Mouse (Mus musculus): ENCODE results near the gene Neu3. TPM values are rescaled to one million over a fixed set of nuclear protein-coding genes. Genes with fewer than 3 reads are reported as not detected.

The Neu3 gene
- total RNA-seq (2012; rRNA removed) (3.0 and 3.1 TPM in 2 replicates), polyA plus RNA-seq (2012; ENCODE audit: insufficient read depth in 1 of 2, insufficient read length in 2 of 2, low read depth in 1 of 2, low replicate concordance in 2 of 2, missing spikeins in 1 of 2) (1 to 10 TPM in 1 of 2 experiments, not detected in 1; 3.5 TPM)

GRCm38 (mm10) chr7:99828083-99828570 is at the start of gene Neu3:
Neu3 (minus strand) TSS chr7:99828417.
- H3K27ac ChIP-seq (ENCODE audit: control insufficient read depth, low read depth, low read length) = peak within 1 kb of the TSS; percentile 53
- peaks cover 19 to 33% of the 10 kb centered on the region in 2 experiments for H3K4me1 ChIP-seq (ENCODE audit: control insufficient read depth in 1 of 2, insufficient read depth in 2 of 2, low read length in 2 of 2)
- no peaks in the 10 kb centered on the region; the same call in 1 of the 2 replicates for H3K79me2 ChIP-seq (ENCODE audit: control insufficient read depth, insufficient read depth, low read length, poor library complexity)
- DNase-seq (ENCODE audit: low read depth, low spot score) = peak; percentile 95
- no peaks in the 10 kb centered on the region for H3K9me3 ChIP-seq (replicated peaks; ENCODE audit: insufficient read depth, low read length)
- H3K36me3 ChIP-seq (ENCODE audit: control insufficient read depth in 1 of 2, insufficient read depth in 2 of 2, low read length in 2 of 2) = peaks cover 0 to 29% of the 10 kb centered on the region in 2 experiments; a peak in 2 of 4 replicates
- peak within 1 kb of the TSS; percentile 74 for H3K9ac ChIP-seq (ENCODE audit: control insufficient read depth, low read depth, low read length, poor library complexity, severe bottlenecking)
- H3K27me3 ChIP-seq (ENCODE audit: control insufficient read depth in 1 of 2, insufficient read depth in 2 of 2, low read length in 2 of 2) = no peaks in the 10 kb centered on the region
- peak within 1 kb of the TSS; percentile 72 to 75 for H3K4me3 ChIP-seq (ENCODE audit: control insufficient read depth in 1 of 2, insufficient read depth in 1 of 2, low read depth in 2 of 2, low read length in 2 of 2)
- TF ChIP-seq ZKSCAN1 (IDR thresholded peaks at IDR 0.05; ENCODE audit: low read depth, low read length) (no peak), USF2 (IDR thresholded peaks at IDR 0.05; ENCODE audit: borderline replicate concordance in 1 of 2, insufficient read depth in 1 of 2, low read depth in 1 of 2, low read length in 2 of 2) (no peak), RAD21 (IDR thresholded peaks at IDR 0.05; ENCODE audit: low read depth, low read length) (no peak), ZMIZ1 (IDR thresholded peaks at IDR 0.05; ENCODE audit: low read depth, low read length) (peak; percentile 74; the same call in 1 of the 2 replicates), CHD1 (IDR thresholded peaks at IDR 0.05; ENCODE audit: low read depth, low read length) (no peak), MAFK (IDR thresholded peaks at IDR 0.05; ENCODE audit: borderline replicate concordance, low read depth, low read length) (no peak), KAT2A (conservative IDR thresholded peaks at IDR 0.05; ENCODE audit: low read depth, low read length) (no peak; the same call in 1 of the 2 replicates), GATA1 (IDR thresholded peaks at IDR 0.05; ENCODE audit: low read depth, low read length) (peak; percentile 53), POLR2AphosphoS2 (IDR thresholded peaks at IDR 0.05; ENCODE audit: low read length) (peak; percentile 71; the same call in 1 of the 2 replicates), SIN3A (IDR thresholded peaks at IDR 0.05; ENCODE audit: low read length) (peak; percentile 79), USF1 (IDR thresholded peaks at IDR 0.05; ENCODE audit: low read depth, low read length) (no peak), TAL1 (IDR thresholded peaks at IDR 0.05; ENCODE audit: low read length) (no peak), UBTF (IDR thresholded peaks at IDR 0.05; ENCODE audit: borderline replicate concordance, insufficient read depth, low read depth, low read length) (no peak), NRF1 (IDR thresholded peaks at IDR 0.05; ENCODE audit: insufficient read depth, low read depth, low read length, poor library complexity, severe bottlenecking) (peak; percentile 65), ELF1 (IDR thresholded peaks at IDR 0.05; ENCODE audit: low read depth, low read length) (0 out of 2 replicates have a peak, but pooled peaks have one; percentile 34), MYB (IDR thresholded peaks at IDR 0.05; ENCODE audit: low read depth, low read length) (no peak), MAX (IDR thresholded peaks at IDR 0.05; ENCODE audit: low read length) (no peak), BHLHE40 (IDR thresholded peaks at IDR 0.05; ENCODE audit: borderline replicate concordance, low read depth, low read length) (no peak), CHD2 (IDR thresholded peaks at IDR 0.05; ENCODE audit: low read length) (no peak), HCFC1 (IDR thresholded peaks at IDR 0.05; ENCODE audit: low read depth, low read length) (peak; percentile 87), ZC3H11A (IDR thresholded peaks at IDR 0.05; ENCODE audit: low read depth, low read length) (no peak), ETS1 (IDR thresholded peaks at IDR 0.05; ENCODE audit: low read depth, low read length) (no peak), MYC (IDR thresholded peaks at IDR 0.05; ENCODE audit: low read depth, low read length) (no peak), GABPA (IDR thresholded peaks at IDR 0.05; ENCODE audit: low read depth, low read length) (no peak), MEF2A (IDR thresholded peaks at IDR 0.05; ENCODE audit: extremely low read depth, insufficient replicate concordance, low read depth, low read length, poor library complexity, severe bottlenecking) (no peak), RCOR1 (IDR thresholded peaks at IDR 0.05; ENCODE audit: low read depth, low read length) (no peak), TBP (IDR thresholded peaks at IDR 0.05; ENCODE audit: low read depth, low read length) (peak; percentile 85), EP300 (IDR thresholded peaks at IDR 0.05; ENCODE audit: low read depth in 1 of 2, low read length in 2 of 2) (no peak), ZNF384 (IDR thresholded peaks at IDR 0.05; ENCODE audit: low read depth, low read length) (no peak), JUND (IDR thresholded peaks at IDR 0.05; ENCODE audit: low read depth, low read length) (no peak), NELFE (IDR thresholded peaks at IDR 0.05; ENCODE audit: low read depth, low read length) (peak; percentile 67), POLR2A (IDR thresholded peaks at IDR 0.05; ENCODE audit: control insufficient read depth in 1 of 2, insufficient read depth in 1 of 2, low read depth in 1 of 2, low read length in 2 of 2, poor library complexity in 1 of 2) (peak; percentile 60 to 88; a peak in 3 of 4 replicates), MAZ (IDR thresholded peaks at IDR 0.05; ENCODE audit: low read depth, low read length) (no peak), MXI1 (IDR thresholded peaks at IDR 0.05; ENCODE audit: low read depth, low read length) (peak; percentile 36; the same call in 1 of the 2 replicates), E2F4 (IDR thresholded peaks at IDR 0.05; ENCODE audit: borderline replicate concordance, low read depth, low read length) (no peak), CTCF (IDR thresholded peaks at IDR 0.05 in 2 of 3, conservative IDR thresholded peaks at IDR 0.05 in 1 of 3; ENCODE audit: control insufficient read depth in 1 of 3, insufficient read depth in 1 of 3, low read depth in 2 of 3, low read length in 3 of 3, poor library complexity in 1 of 3, severe bottlenecking in 1 of 3) (no peak), SMC3 (IDR thresholded peaks at IDR 0.05; ENCODE audit: low read depth, low read length) (no peak)
